In the genomic region with DNA sequence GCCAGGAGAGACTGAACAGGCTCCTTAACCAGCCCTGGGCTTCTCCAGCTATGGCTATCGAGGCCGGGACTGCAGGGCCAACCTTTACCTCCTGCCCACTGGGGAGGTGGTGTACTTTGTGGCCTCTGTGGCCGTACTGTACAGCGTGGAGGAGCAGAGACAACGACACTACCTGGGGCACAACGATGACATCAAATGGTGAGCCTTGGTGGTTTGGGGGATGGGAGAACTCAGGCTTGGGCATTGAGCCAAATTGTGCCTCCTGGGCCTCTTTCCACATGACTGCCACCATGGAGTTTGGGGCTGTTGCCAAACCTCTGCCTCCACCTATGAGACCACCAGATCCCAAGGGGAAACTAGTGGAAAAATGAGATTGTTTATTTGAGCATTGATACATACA, we compare ENCODE assay signal across 9 mouse cellular contexts. TPM values are rescaled to one million over a fixed set of nuclear protein-coding genes. Genes with fewer than 3 reads are reported as not detected.
DNase-seq lines count a peak whose midpoint lies in the region; ATAC-seq lines count a peak whose summit lies in the region.
"Had no signal": no experiment of that assay in that cellular context is flagged by ENCODE, and none has a peak within 500 bp of the region (broad histone marks: within the 10 kb centered on the region; RNA-seq: fewer than 3 reads in every experiment).

No protein-coding gene starts in this region.

- no peak overlapping the region for H3K4me3 ChIP-seq in hindbrain, embryonic 12.5 days
- H3K4me3 ChIP-seq in hindbrain, embryonic 11.5 days (ENCODE audit: low read depth, low read length) = no peak overlapping the region
- no peak overlapping the region for H3K4me3 ChIP-seq in embryonic facial prominence, embryonic 13.5 days
- no peak overlapping the region for H3K4me3 ChIP-seq in hindbrain, embryonic 15.5 days
- H3K4me3 ChIP-seq in midbrain, embryonic 16.5 days (ENCODE audit: low read depth, low read length) = no peak overlapping the region

- peaks cover 20% of the 10 kb centered on the region for H3K27me3 ChIP-seq in hindbrain, embryonic 12.5 days
- peaks cover 5% of the 10 kb centered on the region for H3K27me3 ChIP-seq in hindbrain, embryonic 11.5 days (ENCODE audit: control insufficient read depth, insufficient read depth, low read length)
- peaks cover 12% of the 10 kb centered on the region for H3K27me3 ChIP-seq in embryonic facial prominence, embryonic 13.5 days
- H3K27me3 ChIP-seq in hindbrain, embryonic 15.5 days = peaks cover 11% of the 10 kb centered on the region; the same call in 1 of the 2 replicates
- peaks cover 3% of the 10 kb centered on the region for H3K27me3 ChIP-seq in midbrain, embryonic 16.5 days (ENCODE audit: control insufficient read depth, insufficient read depth, low read depth, low read length)

- 71% methylated on average over 6 of the region's 6 CpGs for WGBS in hindbrain, embryonic 12.5 days
- 82% methylated on average over 6 of the region's 6 CpGs for WGBS in hindbrain, embryonic 11.5 days
- WGBS in embryonic facial prominence, embryonic 13.5 days = 62% methylated on average over 6 of the region's 6 CpGs
- WGBS in hindbrain, embryonic 15.5 days = 46% methylated on average over 6 of the region's 6 CpGs
- 62% methylated on average over 6 of the region's 6 CpGs for WGBS in midbrain, embryonic 16.5 days

- H3K9me3 ChIP-seq in hindbrain, embryonic 12.5 days (replicated peaks) = no peaks in the 10 kb centered on the region
- H3K9me3 ChIP-seq in hindbrain, embryonic 11.5 days (ENCODE audit: control insufficient read depth, low read length) = no peaks in the 10 kb centered on the region
- no peaks in the 10 kb centered on the region for H3K9me3 ChIP-seq in embryonic facial prominence, embryonic 13.5 days
- H3K9me3 ChIP-seq in hindbrain, embryonic 15.5 days = no peaks in the 10 kb centered on the region
- no peaks in the 10 kb centered on the region for H3K9me3 ChIP-seq in midbrain, embryonic 16.5 days (replicated peaks; ENCODE audit: control insufficient read depth, low read length, poor library complexity, severe bottlenecking)

- H3K4me2 ChIP-seq in hindbrain, embryonic 12.5 days (replicated peaks) = 0 out of 2 replicates have a peak overlapping the region, but pooled peaks have one; percentile 3
- no peak overlapping the region for H3K4me2 ChIP-seq in hindbrain, embryonic 11.5 days (replicated peaks; ENCODE audit: low read depth, low read length)
- peak overlapping the region; percentile 18; the same call in 1 of the 2 replicates for H3K4me2 ChIP-seq in embryonic facial prominence, embryonic 13.5 days
- no peak overlapping the region for H3K4me2 ChIP-seq in hindbrain, embryonic 15.5 days
- no peak overlapping the region for H3K4me2 ChIP-seq in midbrain, embryonic 16.5 days (ENCODE audit: low read length)

- ATAC-seq in hindbrain, embryonic 12.5 days (ENCODE audit: low FRiP score) = peak; percentile 46; the same call in 1 of the 2 replicates
- no peak for ATAC-seq in hindbrain, embryonic 11.5 days (ENCODE audit: low FRiP score)
- no peak for ATAC-seq in embryonic facial prominence, embryonic 13.5 days (ENCODE audit: insufficient number of reproducible peaks, insufficient read depth, low FRiP score, low TSS enrichment, low read depth)
- ATAC-seq in hindbrain, embryonic 15.5 days (ENCODE audit: low FRiP score, low read depth) = 0 out of 2 replicates have a peak, but pooled peaks have one; percentile 12
- ATAC-seq in midbrain, embryonic 16.5 days = no peak

- H3K4me1 ChIP-seq in hindbrain, embryonic 12.5 days = peaks cover 25% of the 10 kb centered on the region
- no peaks in the 10 kb centered on the region for H3K4me1 ChIP-seq in hindbrain, embryonic 11.5 days (replicated peaks; ENCODE audit: control insufficient read depth, insufficient read depth, low read length)
- H3K4me1 ChIP-seq in embryonic facial prominence, embryonic 13.5 days = peaks cover 33% of the 10 kb centered on the region
- H3K4me1 ChIP-seq in hindbrain, embryonic 15.5 days (replicated peaks) = peaks cover 19% of the 10 kb centered on the region
- peaks cover 4% of the 10 kb centered on the region; the same call in 1 of the 2 replicates for H3K4me1 ChIP-seq in midbrain, embryonic 16.5 days (ENCODE audit: control insufficient read depth, insufficient read depth, low read length)

- DNase-seq in hindbrain, embryonic 11.5 days (ENCODE audit: low spot score) = no peak
- no peak for DNase-seq in frontal cortex, adult 2 months (ENCODE audit: extremely low spot score in 1 of 2, low spot score in 1 of 2)
- no peak for DNase-seq in layer of hippocampus, postnatal 25 days (ENCODE audit: extremely low spot score in 1 of 2, low spot score in 1 of 2)
- DNase-seq in lung, postnatal 14 days = no peak
- DNase-seq: layer of hippocampus, adult 9-11 months had no signal

- H3K9ac ChIP-seq in hindbrain, embryonic 12.5 days = no peak overlapping the region
- no peak overlapping the region for H3K9ac ChIP-seq in hindbrain, embryonic 11.5 days (ENCODE audit: low read depth, low read length)
- no peak overlapping the region for H3K9ac ChIP-seq in embryonic facial prominence, embryonic 13.5 days
- no peak overlapping the region for H3K9ac ChIP-seq in hindbrain, embryonic 15.5 days
- no peak overlapping the region for H3K9ac ChIP-seq in midbrain, embryonic 16.5 days (ENCODE audit: low read depth, low read length)

- H3K36me3 ChIP-seq in hindbrain, embryonic 12.5 days = peaks cover 41% of the 10 kb centered on the region
- no peaks in the 10 kb centered on the region for H3K36me3 ChIP-seq in hindbrain, embryonic 11.5 days (ENCODE audit: control insufficient read depth, insufficient read depth, low read length)
- H3K36me3 ChIP-seq in embryonic facial prominence, embryonic 13.5 days = peaks cover 26% of the 10 kb centered on the region
- peaks cover 43% of the 10 kb centered on the region for H3K36me3 ChIP-seq in hindbrain, embryonic 15.5 days
- H3K36me3 ChIP-seq in midbrain, embryonic 16.5 days (ENCODE audit: control insufficient read depth, insufficient read depth, low read length) = peaks cover 18% of the 10 kb centered on the region

- H3K27ac ChIP-seq in hindbrain, embryonic 12.5 days = peak overlapping the region; percentile 58
- H3K27ac ChIP-seq in hindbrain, embryonic 11.5 days (ENCODE audit: low read depth, low read length) = no peak overlapping the region
- peak overlapping the region; percentile 89 for H3K27ac ChIP-seq in embryonic facial prominence, embryonic 13.5 days
- peak overlapping the region; percentile 23; the same call in 1 of the 2 replicates for H3K27ac ChIP-seq in hindbrain, embryonic 15.5 days (replicated peaks)
- H3K27ac ChIP-seq in midbrain, embryonic 16.5 days (ENCODE audit: low read length) = peak overlapping the region; percentile 19; the same call in 1 of the 2 replicates

RNA-seq across cellular contexts. Expression of a gene that starts 8.5 kb away (rescaled TPM):
- 6.1 and 7.2 TPM in 2 replicates for polyA plus RNA-seq in hindbrain, embryonic 12.5 days (2016; fragmentation: Nextera tagmentation; extraction: Ambion mirVana)
- 1.4 and 2.0 TPM in 2 replicates for polyA plus RNA-seq in hindbrain, embryonic 11.5 days (2014; fragmentation: Nextera tagmentation; extraction: Ambion mirVana)
- 5.1 and 7.2 TPM in 2 replicates for polyA plus RNA-seq in embryonic facial prominence, embryonic 13.5 days (2015; fragmentation: Nextera tagmentation; extraction: Ambion mirVana)
- polyA plus RNA-seq in hindbrain, embryonic 15.5 days (2015; fragmentation: Nextera tagmentation; extraction: Ambion mirVana) = 8.2 and 8.8 TPM in 2 replicates
- 10.6 TPM in 2 replicates for polyA plus RNA-seq in midbrain, embryonic 16.5 days (2015; fragmentation: Nextera tagmentation; extraction: Ambion mirVana)
- 134 and 136 TPM in 2 replicates for polyA plus RNA-seq in frontal cortex, adult 2 months (2012; rRNA removed)
- total RNA-seq in layer of hippocampus, postnatal 25 days (2021) = 100 to 1,000 TPM; 157 to 164 TPM

RNA-seq across cellular contexts. Expression of a gene that starts 18.8 kb away (rescaled TPM):
- 1.4 and 2.0 TPM in 2 replicates for polyA plus RNA-seq in hindbrain, embryonic 12.5 days (2016; fragmentation: Nextera tagmentation; extraction: Ambion mirVana)
- 0.89 and 1.7 TPM in 2 replicates for polyA plus RNA-seq in hindbrain, embryonic 11.5 days (2014; fragmentation: Nextera tagmentation; extraction: Ambion mirVana)
- polyA plus RNA-seq in embryonic facial prominence, embryonic 13.5 days (2015; fragmentation: Nextera tagmentation; extraction: Ambion mirVana) = 0.37 and 0.56 TPM in 2 replicates
- 2.1 TPM in 2 replicates for polyA plus RNA-seq in hindbrain, embryonic 15.5 days (2015; fragmentation: Nextera tagmentation; extraction: Ambion mirVana)
- polyA plus RNA-seq in midbrain, embryonic 16.5 days (2015; fragmentation: Nextera tagmentation; extraction: Ambion mirVana) = 4.0 and 4.8 TPM in 2 replicates
- 11.0 and 11.9 TPM in 2 replicates for polyA plus RNA-seq in frontal cortex, adult 2 months (2012; rRNA removed)
- under 1 TPM; 0.37 to 0.77 TPM for total RNA-seq in layer of hippocampus, postnatal 25 days (2021)

RNA-seq across cellular contexts. Expression of a gene that starts 27.6 kb away (rescaled TPM):
- polyA plus RNA-seq in hindbrain, embryonic 12.5 days (2016; fragmentation: Nextera tagmentation; extraction: Ambion mirVana) = 2.2 and 2.4 TPM in 2 replicates
- polyA plus RNA-seq in hindbrain, embryonic 11.5 days (2014; fragmentation: Nextera tagmentation; extraction: Ambion mirVana) = 1.6 and 2.6 TPM in 2 replicates
- 1.6 and 1.9 TPM in 2 replicates for polyA plus RNA-seq in embryonic facial prominence, embryonic 13.5 days (2015; fragmentation: Nextera tagmentation; extraction: Ambion mirVana)
- polyA plus RNA-seq in hindbrain, embryonic 15.5 days (2015; fragmentation: Nextera tagmentation; extraction: Ambion mirVana) = 2.7 and 3.8 TPM in 2 replicates
- 3.4 and 4.5 TPM in 2 replicates for polyA plus RNA-seq in midbrain, embryonic 16.5 days (2015; fragmentation: Nextera tagmentation; extraction: Ambion mirVana)
- 7.4 and 7.7 TPM in 2 replicates for polyA plus RNA-seq in frontal cortex, adult 2 months (2012; rRNA removed)
- 1 to 10 TPM; 2.2 to 2.5 TPM for total RNA-seq in layer of hippocampus, postnatal 25 days (2021)

RNA-seq across cellular contexts. Expression of a gene that starts 35.2 kb away (rescaled TPM):
- polyA plus RNA-seq in hindbrain, embryonic 12.5 days (2016; fragmentation: Nextera tagmentation; extraction: Ambion mirVana) = 118 and 122 TPM in 2 replicates
- 143 and 149 TPM in 2 replicates for polyA plus RNA-seq in hindbrain, embryonic 11.5 days (2014; fragmentation: Nextera tagmentation; extraction: Ambion mirVana)
- 137 and 167 TPM in 2 replicates for polyA plus RNA-seq in embryonic facial prominence, embryonic 13.5 days (2015; fragmentation: Nextera tagmentation; extraction: Ambion mirVana)
- polyA plus RNA-seq in hindbrain, embryonic 15.5 days (2015; fragmentation: Nextera tagmentation; extraction: Ambion mirVana) = 116 and 118 TPM in 2 replicates
- 105 TPM in 2 replicates for polyA plus RNA-seq in midbrain, embryonic 16.5 days (2015; fragmentation: Nextera tagmentation; extraction: Ambion mirVana)
- 70.7 and 83.9 TPM in 2 replicates for polyA plus RNA-seq in frontal cortex, adult 2 months (2012; rRNA removed)
- 10 to 100 TPM; 72.4 to 84.8 TPM for total RNA-seq in layer of hippocampus, postnatal 25 days (2021)

RNA-seq across cellular contexts. Expression of a gene that starts 35.7 kb away (rescaled TPM):
- 21.2 and 22.8 TPM in 2 replicates for polyA plus RNA-seq in hindbrain, embryonic 12.5 days (2016; fragmentation: Nextera tagmentation; extraction: Ambion mirVana)
- 11.7 and 12.0 TPM in 2 replicates for polyA plus RNA-seq in hindbrain, embryonic 11.5 days (2014; fragmentation: Nextera tagmentation; extraction: Ambion mirVana)
- 15.2 and 16.2 TPM in 2 replicates for polyA plus RNA-seq in embryonic facial prominence, embryonic 13.5 days (2015; fragmentation: Nextera tagmentation; extraction: Ambion mirVana)
- 21.7 and 24.2 TPM in 2 replicates for polyA plus RNA-seq in hindbrain, embryonic 15.5 days (2015; fragmentation: Nextera tagmentation; extraction: Ambion mirVana)
- polyA plus RNA-seq in midbrain, embryonic 16.5 days (2015; fragmentation: Nextera tagmentation; extraction: Ambion mirVana) = 24.9 and 28.8 TPM in 2 replicates
- 15.3 and 16.7 TPM in 2 replicates for polyA plus RNA-seq in frontal cortex, adult 2 months (2012; rRNA removed)
- 10 to 100 TPM; 17.9 to 19.7 TPM for total RNA-seq in layer of hippocampus, postnatal 25 days (2021)

Comparison
In these comparisons a context has a peak if more than half of its experiments do, and no peak if none do; other contexts are left out.
1. ATAC-seq: peak in hindbrain, embryonic 12.5 days (single experiment) and hindbrain, embryonic 15.5 days (single experiment); none in hindbrain, embryonic 11.5 days (single experiment), embryonic facial prominence, embryonic 13.5 days (single experiment) and midbrain, embryonic 16.5 days (single experiment).
2. H3K4me2 ChIP-seq: peak in hindbrain, embryonic 12.5 days (single experiment) and embryonic facial prominence, embryonic 13.5 days (single experiment); none in hindbrain, embryonic 11.5 days (single experiment), hindbrain, embryonic 15.5 days (single experiment) and midbrain, embryonic 16.5 days (single experiment).
3. RNA of a gene that starts 8.5 kb away (polyA plus RNA-seq): 134 to 136 TPM in frontal cortex, adult 2 months; 10.6 TPM in midbrain, embryonic 16.5 days, 8.2 to 8.8 TPM in hindbrain, embryonic 15.5 days, 6.1 to 7.2 TPM in hindbrain, embryonic 12.5 days, 5.1 to 7.2 TPM in embryonic facial prominence, embryonic 13.5 days and 1.4 to 2.0 TPM in hindbrain, embryonic 11.5 days; every median in the first group is over 10 times any median in the second.